Mouse (Mus musculus): ENCODE data around the gene Serinc4. TPM values are rescaled to one million over a fixed set of nuclear protein-coding genes. Genes with fewer than 3 reads are reported as not detected.
A peak's percentile ranks its signal among the peaks of the same experiment; 100 is the strongest.

Gene Serinc4
- total RNA-seq, 2 experiments from 2014 or later: 1.5 TPM; not detected in 1

GRCm38 (mm10) chr2:121448739-121449535 is 7.6 kb downstream of the Serinc4 start, which contains the start of gene Serf2:
Serf2 (plus strand) TSS chr2:121449195.
- peak; percentile 89 for ATAC-seq (replicated peaks; ENCODE audit: poor library complexity)

GRCm38 (mm10) chr2:121448136-121448535 is 8.4 kb downstream of the Serinc4 start:
- ATAC-seq (replicated peaks; ENCODE audit: poor library complexity): no peak

DNA sequence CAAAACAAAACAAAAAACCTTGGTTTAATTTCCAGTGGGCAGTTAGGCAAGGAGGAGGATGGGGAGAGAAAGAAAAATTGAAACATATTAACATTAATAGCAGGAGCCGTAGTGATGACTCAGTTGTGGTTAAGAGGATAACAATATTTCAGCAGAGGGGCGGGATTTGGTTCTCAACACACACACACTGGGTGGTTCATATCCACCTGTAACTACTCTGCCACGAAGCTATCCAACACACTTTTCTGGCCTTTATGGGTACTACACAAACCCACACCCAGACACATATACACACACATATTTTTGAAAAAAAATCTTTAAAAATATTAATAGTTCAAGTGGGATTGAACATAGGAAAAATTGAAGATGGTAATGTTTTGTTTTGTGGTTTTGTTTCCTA is 9.6 kb downstream of the Serinc4 start:
- ATAC-seq (replicated peaks; ENCODE audit: poor library complexity): no peak

- no peak for ATAC-seq (replicated peaks; ENCODE audit: poor library complexity)
Measured at GRCm38 (mm10) chr2:121446506-121446905, 10.1 kb downstream of the Serinc4 start.

DNA sequence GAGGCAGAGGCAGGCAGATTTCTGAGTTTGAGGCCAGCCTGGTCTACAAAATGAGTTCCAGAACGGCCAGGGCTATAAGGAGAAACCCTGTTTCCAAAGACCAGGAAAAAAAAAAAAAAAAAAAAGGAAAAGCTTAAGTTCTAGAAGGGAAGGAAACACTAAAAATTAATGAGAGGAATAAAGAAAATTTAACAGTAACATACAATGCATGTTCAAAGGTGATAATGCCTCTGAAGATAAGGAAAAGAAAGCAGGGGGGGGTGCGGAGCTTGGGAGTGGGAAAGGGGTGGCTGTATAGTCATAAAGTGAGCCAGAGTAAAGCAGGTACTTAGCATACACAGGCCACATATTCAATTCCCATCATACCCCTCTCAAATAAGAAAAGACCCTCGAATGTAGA is 11.5 kb downstream of the Serinc4 start:
- no peak for ATAC-seq (replicated peaks; ENCODE audit: poor library complexity)

DNA sequence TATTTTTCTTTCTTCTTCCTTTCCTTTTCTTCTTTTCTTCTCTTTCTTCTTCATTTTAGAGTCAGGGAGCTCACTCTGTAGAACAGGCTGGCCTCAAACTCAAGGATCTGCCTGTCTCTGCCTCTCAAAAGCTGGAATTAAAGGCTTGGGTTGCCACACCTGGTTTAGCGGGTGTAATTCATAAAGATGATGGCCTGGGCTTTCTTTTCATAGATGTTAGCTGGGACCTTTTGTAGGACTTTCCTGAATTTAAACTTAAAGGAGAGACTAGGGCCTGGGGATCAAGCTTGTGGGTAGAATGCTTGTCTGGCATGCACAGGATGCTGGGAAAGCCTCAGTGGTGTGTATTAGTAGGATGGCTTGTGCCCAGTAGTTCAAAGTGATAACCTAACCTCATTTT is 12.4 kb downstream of the Serinc4 start, which contains the start of gene Ell3:
Gene Ell3, minus strand, starts transcription at position 101 of the 400 bp plus-strand sequence.
- no peak for ATAC-seq (replicated peaks; ENCODE audit: poor library complexity)

GRCm38 (mm10) chr2:121443068-121443349 is 13.6 kb downstream of the Serinc4 start:
- ATAC-seq (replicated peaks; ENCODE audit: poor library complexity): peak; percentile 28

GRCm38 (mm10) chr2:121442259-121443067 is 14.1 kb downstream of the Serinc4 start:
- ATAC-seq (replicated peaks; ENCODE audit: poor library complexity): peak; percentile 89

DNA sequence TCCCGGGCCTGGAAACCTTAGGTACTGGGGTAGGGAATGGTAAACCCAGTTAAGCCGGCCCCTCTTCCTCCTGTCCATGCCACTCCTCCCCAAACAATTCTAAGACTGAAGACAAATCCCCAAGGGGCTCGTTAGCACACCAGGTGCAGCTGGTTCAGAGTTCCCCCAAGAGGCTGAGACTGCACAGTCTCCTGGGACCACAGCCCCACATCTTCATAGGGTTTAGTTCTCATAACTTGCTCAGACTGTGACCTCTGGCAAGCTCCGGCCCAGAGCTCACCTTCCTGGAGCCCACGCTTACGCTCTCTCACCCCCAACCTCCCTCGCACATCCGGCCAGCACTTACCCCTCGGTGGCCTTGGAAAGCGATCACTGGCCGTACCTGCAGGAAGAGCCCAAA is 14.8 kb downstream of the Serinc4 start:
- no peak for ATAC-seq (replicated peaks; ENCODE audit: poor library complexity)

DNA sequence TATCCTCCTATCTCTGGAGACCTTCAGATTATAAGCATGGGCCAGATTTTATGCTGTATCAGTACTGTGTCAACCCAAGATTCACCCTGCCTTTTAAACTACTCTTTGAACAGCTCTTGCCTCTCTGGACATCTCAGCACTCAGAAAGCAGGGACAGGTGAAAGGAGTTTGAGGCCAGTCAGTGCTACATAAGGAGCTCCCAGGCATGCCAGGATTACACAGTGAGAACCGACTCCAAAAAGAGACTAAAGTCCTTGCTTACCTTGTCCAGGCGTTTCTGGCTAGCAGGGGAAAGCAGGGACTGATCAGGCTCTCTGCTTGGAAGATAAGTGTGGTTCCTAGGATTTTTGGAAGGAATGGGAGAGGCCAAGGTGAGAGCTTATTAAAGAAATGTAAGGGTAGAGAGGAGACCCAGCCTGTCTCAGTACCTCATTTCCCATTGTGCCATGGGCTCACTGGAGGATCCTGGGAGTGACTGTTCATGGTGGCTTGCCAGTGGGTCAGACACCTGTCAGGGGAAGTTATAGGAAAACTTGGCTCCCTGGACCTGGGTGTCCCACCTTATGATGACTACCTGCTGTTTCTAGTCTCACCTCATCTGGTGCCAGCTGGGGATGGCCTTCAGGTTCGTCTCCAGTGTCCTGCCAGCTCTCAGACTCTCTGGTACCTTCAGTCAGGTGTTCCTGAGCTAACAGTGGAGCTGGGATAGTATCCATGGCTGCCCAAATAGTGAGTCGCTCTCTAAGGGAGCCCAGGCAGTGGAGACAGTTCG is 15.6 kb downstream of the Serinc4 start:
- no peak for ATAC-seq (replicated peaks; ENCODE audit: poor library complexity)

DNA sequence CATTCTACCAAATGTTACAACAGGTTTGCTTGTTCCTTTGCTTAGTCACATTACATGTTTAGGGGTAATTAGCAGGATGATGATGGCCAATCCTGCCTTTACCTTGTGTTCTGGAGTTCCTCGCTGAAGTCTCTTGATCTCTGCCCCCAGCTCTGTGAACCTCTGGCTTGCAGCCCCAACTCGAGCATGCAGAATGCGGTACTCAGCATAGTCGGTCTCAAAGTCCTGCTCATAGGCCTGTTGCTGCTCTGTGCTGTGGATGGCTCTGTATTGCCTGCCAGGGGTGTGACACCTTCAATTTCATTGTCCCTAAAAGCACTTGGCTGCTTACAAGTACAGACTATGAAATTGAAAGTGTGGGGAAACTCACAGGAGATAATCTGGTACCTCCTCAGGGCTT is 16.8 kb downstream of the Serinc4 start:
- ATAC-seq (replicated peaks; ENCODE audit: poor library complexity): no peak

GRCm38 (mm10) chr2:121434854-121435253 is 21.7 kb downstream of the Serinc4 start:
- peak; percentile 78 for ATAC-seq (replicated peaks; ENCODE audit: poor library complexity)

DNA sequence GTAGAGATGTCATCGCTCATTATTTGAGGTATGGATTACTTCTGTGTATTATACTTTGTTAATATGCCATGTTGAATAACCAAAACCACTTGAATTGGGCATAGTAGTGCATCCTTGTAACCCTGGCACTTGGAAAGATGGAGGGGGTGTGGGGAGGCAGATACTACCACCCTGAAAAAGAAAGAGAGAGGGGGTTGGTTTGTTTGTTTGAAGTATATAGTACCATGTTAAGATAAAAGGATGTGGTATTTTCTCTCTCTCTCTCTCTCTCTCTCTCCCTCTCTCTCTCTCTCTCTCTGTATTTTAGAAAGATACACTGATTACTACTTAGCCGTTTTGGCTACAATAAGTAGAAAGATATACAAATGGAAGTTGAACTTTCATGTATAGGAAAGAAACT is 30.7 kb downstream of the Serinc4 start:
- ATAC-seq (replicated peaks; ENCODE audit: poor library complexity): no peak

DNA sequence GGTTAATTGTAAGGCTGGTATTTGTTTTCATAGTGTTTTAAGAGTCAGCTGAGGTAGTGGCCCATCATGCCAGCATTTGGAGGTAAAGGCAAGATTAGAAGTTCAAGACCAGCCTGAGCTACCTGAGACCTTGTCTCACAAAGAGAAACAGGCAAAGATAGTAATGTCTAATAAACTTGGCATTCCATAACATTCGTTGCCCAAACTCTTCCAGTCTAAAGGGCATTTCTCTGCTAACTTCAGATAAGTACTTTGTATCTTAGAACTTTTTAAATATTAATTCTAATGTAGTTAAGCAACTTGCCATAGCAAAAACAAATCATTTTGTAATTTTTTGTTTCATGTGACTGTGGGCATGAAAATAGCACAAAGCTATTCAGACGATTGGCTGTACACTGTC is 33.4 kb downstream of the Serinc4 start:
- ATAC-seq (replicated peaks; ENCODE audit: poor library complexity): no peak

GRCm38 (mm10) chr2:121418476-121418875 is 38.1 kb downstream of the Serinc4 start:
- ATAC-seq (replicated peaks; ENCODE audit: poor library complexity): no peak

GRCm38 (mm10) chr2:121416356-121416755 is 40.2 kb downstream of the Serinc4 start:
- no peak for ATAC-seq (replicated peaks; ENCODE audit: poor library complexity)

GRCm38 (mm10) chr2:121415591-121415990 is 41.0 kb downstream of the Serinc4 start:
- no peak for ATAC-seq (replicated peaks; ENCODE audit: poor library complexity)

DNA sequence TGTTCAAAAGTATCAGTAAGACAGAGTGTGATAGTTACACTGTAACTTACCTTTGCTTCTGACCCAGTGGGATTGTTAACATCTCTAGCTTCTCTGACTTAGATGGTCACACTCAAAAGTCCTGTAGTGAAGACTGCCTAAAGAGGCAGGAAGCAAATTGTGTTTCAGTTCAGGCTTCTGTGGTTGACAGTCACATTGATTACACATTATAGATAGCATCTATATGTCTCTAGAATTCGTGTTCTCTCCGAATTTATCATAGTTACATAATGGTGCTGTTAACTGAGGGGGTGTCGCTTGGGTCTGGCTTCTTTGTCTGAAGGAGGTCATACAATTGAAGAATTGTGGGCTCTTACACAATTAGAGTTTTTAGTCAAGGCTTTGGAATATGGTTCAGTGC is 41.5 kb downstream of the Serinc4 start:
- ATAC-seq (replicated peaks; ENCODE audit: poor library complexity): no peak

DNA sequence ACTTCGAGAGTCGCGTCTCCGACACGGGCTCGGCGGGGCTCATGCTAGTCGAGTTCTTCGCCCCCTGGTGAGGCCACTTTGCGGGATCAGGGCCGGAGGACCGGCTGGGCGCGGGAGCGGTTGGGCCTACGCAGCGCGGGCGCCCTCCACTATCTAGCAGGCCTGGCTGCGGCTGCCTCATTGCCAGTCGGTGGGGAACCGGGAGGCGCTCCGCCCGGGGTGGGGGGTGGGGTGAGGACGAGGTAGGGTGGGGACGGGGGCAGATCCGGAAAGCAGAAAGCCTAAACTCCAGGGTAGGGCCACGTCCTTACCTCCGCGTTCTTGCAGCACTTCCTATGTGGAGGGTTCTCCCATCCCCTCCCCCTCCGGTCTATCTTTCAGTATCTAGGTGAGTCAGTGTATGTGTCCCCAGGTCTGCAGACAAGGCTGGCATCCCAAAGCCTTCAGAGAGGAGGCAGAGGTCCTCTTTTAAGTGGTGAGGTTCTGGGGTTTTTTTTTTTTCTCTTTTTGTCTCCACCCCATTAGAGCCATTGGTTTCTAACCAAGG is 42.4 kb downstream of the Serinc4 start:
- ATAC-seq (replicated peaks; ENCODE audit: poor library complexity): peak; percentile 23

DNA sequence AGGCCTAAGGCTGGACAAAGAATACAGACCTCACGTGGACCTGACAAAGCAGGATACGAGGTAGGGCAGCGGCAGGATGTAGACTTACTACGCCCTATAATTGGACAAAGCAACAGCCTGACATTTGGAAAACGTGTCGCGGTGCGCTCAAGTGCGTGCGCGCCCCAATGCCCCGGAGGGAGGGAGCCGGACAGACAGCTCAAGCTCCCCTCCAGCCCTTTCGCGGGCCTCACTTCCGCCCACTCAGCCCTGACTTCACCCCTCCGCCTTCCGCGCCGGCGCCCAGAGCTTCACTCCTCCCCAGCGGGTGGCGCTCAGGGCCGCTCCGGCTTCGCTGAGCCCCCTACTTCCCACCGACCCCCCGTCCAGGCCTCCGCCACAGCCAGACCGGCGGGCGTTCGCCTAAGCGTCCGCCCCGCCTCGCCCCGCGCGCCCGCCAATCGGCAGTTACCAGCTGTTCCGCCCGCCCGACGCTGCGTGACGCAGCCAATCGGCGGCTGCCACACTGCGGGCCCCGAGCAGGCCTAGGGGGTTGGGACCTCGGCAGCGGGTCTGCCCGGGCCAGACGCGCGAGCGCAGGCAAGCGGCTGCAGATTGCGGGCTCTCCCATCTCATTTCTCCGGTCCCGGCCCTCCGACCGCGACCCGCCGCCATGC is 43.1 kb downstream of the Serinc4 start, which contains the start of the genes Pdia3 and Catsper2:
Gene Pdia3, plus strand, starts transcription at position 389 of the 656 bp plus-strand sequence.
Gene Catsper2, minus strand, starts transcription at position 406 of the 656 bp plus-strand sequence.
- peak; percentile 86 for ATAC-seq (replicated peaks; ENCODE audit: poor library complexity)
